Mouse (Mus musculus) stomach, embryonic 16.5 days (tissue): ENCODE data around the gene Cyb5r1. TPM values are rescaled to one million over a fixed set of nuclear protein-coding genes. Genes with fewer than 3 reads are reported as not detected.
"Not testable (repeated sequence)": the region's sequence is repeated elsewhere in the genome, so short reads cannot be mapped to it uniquely, and the experiment has no call there.

Experiments used
- ATAC-seq: fragments of 200-750 bp; cut with Nextera tagmentation; 2 replicates; pipeline ENCODE4 v1.8.0; 2017; ENCODE audit warnings: moderate number of reproducible peaks, moderate TSS enrichment; ENCODE audit not compliant: insufficient read depth, low FRiP score
- H3K27ac ChIP-seq: fragments of 300-500 bp; sonication (generic); 2 replicates; pipeline ENCODE4 v1.5.1; 2014; ENCODE audit warnings: low read length
- H3K27me3 ChIP-seq: fragments of 300-500 bp; sonication (generic); 2 replicates; pipeline ENCODE4 v1.6.1; 2014; ENCODE audit warnings: low read length, control low read depth, mixed read lengths; ENCODE audit not compliant: control insufficient read depth, insufficient read depth
- H3K36me3 ChIP-seq: fragments of 300-500 bp; sonication (generic); 2 replicates; pipeline ENCODE4 v1.6.1; 2014; ENCODE audit warnings: low read length; ENCODE audit not compliant: control insufficient read depth, insufficient read depth
- H3K4me1 ChIP-seq: fragments of 300-500 bp; sonication (generic); 2 replicates; pipeline ENCODE4 v1.6.1; 2014; ENCODE audit warnings: low read length, control low read depth, mixed read lengths; ENCODE audit not compliant: control insufficient read depth, insufficient read depth
- H3K4me2 ChIP-seq: fragments of 300-500 bp; sonication (generic); 2 replicates; pipeline ENCODE4 v1.6.1; 2014; ENCODE audit warnings: low read depth, low read length, mixed read lengths
- H3K4me3 ChIP-seq: fragments of 300-500 bp; sonication (generic); replicated peaks from 2 replicates; pipeline ENCODE4 v1.5.1; 2014; ENCODE audit warnings: mild to moderate bottlenecking, low read length
- H3K9ac ChIP-seq: fragments of 300-500 bp; sonication (generic); 2 replicates; pipeline ENCODE4 v1.6.1; 2014; ENCODE audit warnings: low read length
- H3K9me3 ChIP-seq: fragments of 300-500 bp; sonication (generic); replicated peaks from 2 replicates; pipeline ENCODE4 v1.6.1; 2016; ENCODE audit warnings: low read length, control low read depth; ENCODE audit not compliant: control insufficient read depth
- WGBS: fragments of 180-500 bp; shearing (Covaris S2); extraction: QIAGEN DNeasy Blood & Tissue Kit; methylation state at CpG from one replicate; pipeline ENCODE4 v1.1.7; 2014; 5-methylcytosine and 5-hydroxymethylcytosine counted together
- polyA plus RNA-seq: library from polyadenylated mRNA; unstranded; fragments of >200 nt; fragmentation: Nextera tagmentation; extraction: Ambion mirVana; gene quantifications from 2 replicates; pipeline ENCODE4 v1.2.1, GENCODE M21; 2015

Gene Cyb5r1
- polyA plus RNA-seq, 1 experiment from 2014 or later: 41.5 TPM

GRCm38 (mm10) chr1:134423911-134424310 lies 18.6 kb downstream of the Cyb5r1 start:
- no peak overlapping the region for H3K4me2 ChIP-seq
- no peak overlapping the region for H3K27ac ChIP-seq
- peaks cover 21% of the 10 kb centered on the region for H3K36me3 ChIP-seq
- 61% methylated on average over 10 of the region's 10 CpGs for whole genome bisulfite sequencing
- H3K27me3 ChIP-seq: no peaks in the 10 kb centered on the region
- H3K4me1 ChIP-seq: peaks cover 24% of the 10 kb centered on the region
- ATAC-seq: no peak
- no peaks in the 10 kb centered on the region for H3K9me3 ChIP-seq
- no peak overlapping the region for H3K4me3 ChIP-seq
- H3K9ac ChIP-seq: no peak overlapping the region

GRCm38 (mm10) chr1:134426289-134426688 lies 20.9 kb downstream of the Cyb5r1 start:
- no peak overlapping the region for H3K9ac ChIP-seq
- H3K27ac ChIP-seq: no peak overlapping the region
- peaks cover 31% of the 10 kb centered on the region for H3K36me3 ChIP-seq
- H3K4me3 ChIP-seq: no peak overlapping the region
- H3K9me3 ChIP-seq: no peaks in the 10 kb centered on the region
- no peak overlapping the region for H3K4me2 ChIP-seq
- no peaks in the 10 kb centered on the region for H3K27me3 ChIP-seq
- WGBS: 79% methylated on average over 5 of the region's 5 CpGs
- ATAC-seq: peak; percentile 78; the same call in 1 of the 2 replicates
- H3K4me1 ChIP-seq: peaks cover 8% of the 10 kb centered on the region; the same call in 1 of the 2 replicates

- no peaks in the 10 kb centered on the region for H3K27me3 ChIP-seq
- H3K36me3 ChIP-seq: peaks cover 20% of the 10 kb centered on the region
- WGBS: 71% methylated on average over 10 of the region's 10 CpGs
- H3K4me1 ChIP-seq: no peaks in the 10 kb centered on the region
- H3K9me3 ChIP-seq: no peaks in the 10 kb centered on the region
- no peak overlapping the region for H3K9ac ChIP-seq
- no peak overlapping the region for H3K4me2 ChIP-seq
- no peak overlapping the region for H3K4me3 ChIP-seq
- ATAC-seq: no peak
- no peak overlapping the region for H3K27ac ChIP-seq
These were observed 27.6 kb downstream of the Cyb5r1 start for GRCm38 (mm10) chr1:134433002-134433401.

- H3K4me3 ChIP-seq: no peak overlapping the region
- no peak overlapping the region for H3K27ac ChIP-seq
- WGBS: 87% methylated on average over 4 of the region's 4 CpGs
- no peak overlapping the region for H3K9ac ChIP-seq
- no peak overlapping the region for H3K4me2 ChIP-seq
- H3K27me3 ChIP-seq: no peaks in the 10 kb centered on the region
- H3K4me1 ChIP-seq: no peaks in the 10 kb centered on the region
- peaks cover 20% of the 10 kb centered on the region for H3K36me3 ChIP-seq
- ATAC-seq: no peak
- H3K9me3 ChIP-seq: no peaks in the 10 kb centered on the region
These were observed 28.1 kb downstream of the Cyb5r1 start for GRCm38 (mm10) chr1:134433473-134433872.

GRCm38 (mm10) chr1:134435414-134435813 lies 30.1 kb downstream of the Cyb5r1 start:
- Histone ChIP-seq H3K9me3 (no peaks in the 10 kb centered on the region), H3K27ac (no peak overlapping the region), H3K4me2 (no peak overlapping the region), H3K9ac (no peak overlapping the region), H3K36me3 (peaks cover 14% of the 10 kb centered on the region; the same call in 1 of the 2 replicates), H3K4me1 (no peaks in the 10 kb centered on the region), H3K27me3 (no peaks in the 10 kb centered on the region), H3K4me3 (no peak overlapping the region)
- 31% methylated on average over 4 of the region's 4 CpGs for WGBS
- no peak for ATAC-seq

GRCm38 (mm10) chr1:134440437-134440836 lies 35.1 kb downstream of the Cyb5r1 start:
- WGBS: 83% methylated on average over 6 of the region's 6 CpGs
- ATAC-seq: no peak

GRCm38 (mm10) chr1:134441737-134442136 lies 36.4 kb downstream of the Cyb5r1 start:
- not testable (repeated sequence) for ATAC-seq, H3K27me3 ChIP-seq, H3K4me3 ChIP-seq, H3K27ac ChIP-seq, H3K9ac ChIP-seq, H3K4me2 ChIP-seq, H3K9me3 ChIP-seq, H3K4me1 ChIP-seq, H3K36me3 ChIP-seq
- WGBS: 92% methylated on average over 6 of the region's 10 CpGs

More at GRCm38 (mm10) chr1:134440437-134440836, 35.1 kb downstream of the Cyb5r1 start:
- Histone ChIP-seq H3K27me3 (no peaks in the 10 kb centered on the region), H3K9me3 (no peaks in the 10 kb centered on the region), H3K36me3 (no peaks in the 10 kb centered on the region), H3K9ac (no peak overlapping the region), H3K4me3 (no peak overlapping the region), H3K4me1 (no peaks in the 10 kb centered on the region), H3K27ac (no peak overlapping the region), H3K4me2 (no peak overlapping the region)

GRCm38 (mm10) chr1:134442394-134442793 lies 37.0 kb downstream of the Cyb5r1 start:
- 91% methylated on average over 3 of the region's 3 CpGs for WGBS
- ATAC-seq: no peak
- Histone ChIP-seq H3K9me3 (no peaks in the 10 kb centered on the region), H3K27ac (no peak overlapping the region), H3K4me3 (no peak overlapping the region), H3K4me2 (no peak overlapping the region), H3K27me3 (no peaks in the 10 kb centered on the region), H3K4me1 (no peaks in the 10 kb centered on the region), H3K9ac (no peak overlapping the region), H3K36me3 (no peaks in the 10 kb centered on the region)

GRCm38 (mm10) chr1:134443288-134443687 lies 37.9 kb downstream of the Cyb5r1 start:
- H3K27ac ChIP-seq, ATAC-seq: not testable (repeated sequence)
- 68% methylated on average over 1 of the region's 1 CpGs for WGBS

GRCm38 (mm10) chr1:134445418-134445817 lies 40.1 kb downstream of the Cyb5r1 start:
- H3K4me2 ChIP-seq: no peak overlapping the region
- H3K9me3 ChIP-seq: no peaks in the 10 kb centered on the region
- H3K36me3 ChIP-seq: no peaks in the 10 kb centered on the region
- ATAC-seq: no peak
- H3K4me3 ChIP-seq: no peak overlapping the region
- H3K4me1 ChIP-seq: no peaks in the 10 kb centered on the region
- H3K27ac ChIP-seq: no peak overlapping the region
- no peaks in the 10 kb centered on the region for H3K27me3 ChIP-seq
- WGBS: 78% methylated on average over 2 of the region's 2 CpGs
- no peak overlapping the region for H3K9ac ChIP-seq

More at GRCm38 (mm10) chr1:134443288-134443687, 37.9 kb downstream of the Cyb5r1 start:
- H3K9me3 ChIP-seq, H3K4me3 ChIP-seq, H3K36me3 ChIP-seq, H3K9ac ChIP-seq, H3K4me2 ChIP-seq, H3K27me3 ChIP-seq, H3K4me1 ChIP-seq: not testable (repeated sequence)
